23 mouse cellular contexts compared by ENCODE assay signal in the genomic region with DNA sequence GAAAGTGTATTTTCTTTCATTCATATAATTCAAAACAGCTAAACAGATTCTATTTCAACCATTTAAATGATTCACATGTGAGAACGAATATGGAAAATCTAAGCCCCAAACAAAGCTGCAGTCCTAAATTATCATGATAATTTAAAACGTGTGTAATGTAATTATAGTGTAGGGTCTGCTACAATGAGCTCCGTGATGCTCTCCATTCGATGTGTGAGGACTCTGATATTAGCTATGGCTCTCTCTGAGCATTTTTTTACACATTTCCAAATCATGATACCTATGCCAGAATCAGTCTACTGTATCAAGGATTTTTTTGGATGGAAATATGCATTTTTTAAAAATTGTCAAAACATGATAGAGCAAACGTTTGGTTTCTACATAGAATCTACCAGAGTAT.
A peak's percentile ranks its signal among the peaks of the same experiment; 100 is the strongest.
DNase-seq lines count a peak whose midpoint lies in the region; ATAC-seq and TF ChIP-seq lines count a peak whose summit lies in the region.
"Had no signal": no experiment of that assay in that cellular context is flagged by ENCODE, and none has a peak within 500 bp of the region (broad histone marks: within the 10 kb centered on the region; RNA-seq: fewer than 3 reads in every experiment).

No protein-coding gene starts in this region.

- no peaks in the 10 kb centered on the region for H3K36me3 ChIP-seq in forebrain, embryonic 15.5 days
- H3K36me3 ChIP-seq in forebrain, embryonic 10.5 days (replicated peaks) = no peaks in the 10 kb centered on the region
- no peaks in the 10 kb centered on the region for H3K36me3 ChIP-seq in forebrain, embryonic 16.5 days (ENCODE audit: control insufficient read depth, insufficient read depth)
- H3K36me3 ChIP-seq in forebrain, embryonic 14.5 days (ENCODE audit: control insufficient read depth, insufficient read depth, low read length) = no peaks in the 10 kb centered on the region
- H3K36me3 ChIP-seq in forebrain, postnatal 0 days (ENCODE audit: insufficient read depth) = no peaks in the 10 kb centered on the region
- no peaks in the 10 kb centered on the region for H3K36me3 ChIP-seq in forebrain, embryonic 11.5 days (ENCODE audit: control insufficient read depth, insufficient read depth, low read length)
- H3K36me3 ChIP-seq: G1E had no signal

- no peak overlapping the region for H3K4me3 ChIP-seq in forebrain, embryonic 15.5 days
- no peak overlapping the region for H3K4me3 ChIP-seq in forebrain, embryonic 10.5 days
- no peak overlapping the region for H3K4me3 ChIP-seq in forebrain, embryonic 16.5 days (replicated peaks; ENCODE audit: low read length)
- no peak overlapping the region for H3K4me3 ChIP-seq in forebrain, embryonic 14.5 days (ENCODE audit: low read depth, low read length)
- no peak overlapping the region for H3K4me3 ChIP-seq in forebrain, postnatal 0 days (ENCODE audit: low read depth, low read length)
- no peak overlapping the region for H3K4me3 ChIP-seq in forebrain, embryonic 11.5 days (ENCODE audit: low read depth, low read length)

- no peak overlapping the region for H3K9ac ChIP-seq in forebrain, embryonic 15.5 days (replicated peaks)
- no peak overlapping the region for H3K9ac ChIP-seq in forebrain, embryonic 16.5 days (replicated peaks; ENCODE audit: low read depth, low read length)
- no peak overlapping the region for H3K9ac ChIP-seq in forebrain, embryonic 14.5 days (ENCODE audit: low read length)
- H3K9ac ChIP-seq in forebrain, postnatal 0 days = no peak overlapping the region
- no peak overlapping the region for H3K9ac ChIP-seq in forebrain, embryonic 11.5 days (ENCODE audit: low read length)

- no peak overlapping the region for H3K4me2 ChIP-seq in forebrain, embryonic 15.5 days (replicated peaks)
- no peak overlapping the region for H3K4me2 ChIP-seq in forebrain, embryonic 16.5 days (ENCODE audit: low read length)
- no peak overlapping the region for H3K4me2 ChIP-seq in forebrain, embryonic 14.5 days (ENCODE audit: low read length)
- no peak overlapping the region for H3K4me2 ChIP-seq in forebrain, postnatal 0 days (ENCODE audit: low read depth)
- H3K4me2 ChIP-seq in forebrain, embryonic 11.5 days (ENCODE audit: low read depth, low read length, severe bottlenecking) = no peak overlapping the region

- no peaks in the 10 kb centered on the region for H3K9me3 ChIP-seq in forebrain, embryonic 15.5 days
- H3K9me3 ChIP-seq in forebrain, embryonic 10.5 days = no peaks in the 10 kb centered on the region
- H3K9me3 ChIP-seq in forebrain, embryonic 16.5 days (ENCODE audit: control insufficient read depth, low read length) = no peaks in the 10 kb centered on the region
- no peaks in the 10 kb centered on the region for H3K9me3 ChIP-seq in forebrain, embryonic 14.5 days (replicated peaks; ENCODE audit: control insufficient read depth, low read length)
- H3K9me3 ChIP-seq in forebrain, postnatal 0 days (ENCODE audit: low read length) = no peaks in the 10 kb centered on the region
- H3K9me3 ChIP-seq in forebrain, embryonic 11.5 days (ENCODE audit: control insufficient read depth, low read length) = no peaks in the 10 kb centered on the region

- ATAC-seq in forebrain, embryonic 15.5 days (replicated peaks) = peak; percentile 68; the same call in 1 of the 2 replicates
- peak; percentile 65; the same call in 1 of the 2 replicates for ATAC-seq in forebrain, embryonic 16.5 days
- no peak for ATAC-seq in forebrain, embryonic 14.5 days
- ATAC-seq in forebrain, postnatal 0 days = peak; percentile 36; the same call in 1 of the 2 replicates
- no peak for ATAC-seq in forebrain, embryonic 11.5 days (replicated peaks; ENCODE audit: low FRiP score)
- ATAC-seq: activated CD4-positive, CD25-positive, alpha-beta regulatory T cell, adult 4 months; CD4-positive, CD25-positive, alpha-beta regulatory T cell, adult 4 months; Patski had no signal

- H3K27me3 ChIP-seq in forebrain, embryonic 15.5 days = no peaks in the 10 kb centered on the region
- H3K27me3 ChIP-seq in forebrain, embryonic 10.5 days (ENCODE audit: poor library complexity, severe bottlenecking) = no peaks in the 10 kb centered on the region
- H3K27me3 ChIP-seq in forebrain, embryonic 16.5 days (replicated peaks; ENCODE audit: control insufficient read depth, insufficient read depth, low read length) = no peaks in the 10 kb centered on the region
- H3K27me3 ChIP-seq in forebrain, embryonic 14.5 days (replicated peaks; ENCODE audit: control insufficient read depth, insufficient read depth, low read length) = no peaks in the 10 kb centered on the region
- no peaks in the 10 kb centered on the region for H3K27me3 ChIP-seq in forebrain, postnatal 0 days (ENCODE audit: insufficient read depth, low read length)
- no peaks in the 10 kb centered on the region for H3K27me3 ChIP-seq in forebrain, embryonic 11.5 days (ENCODE audit: control insufficient read depth, insufficient read depth, low read length)
- H3K27me3 ChIP-seq: CH12.LX had no signal

- TF ChIP-seq POLR2A in brain, embryonic 14.5 days (IDR thresholded peaks at IDR 0.05; ENCODE audit: borderline replicate concordance, extremely low read depth, insufficient read depth, insufficient read length, poor library complexity, severe bottlenecking) = no peak

- H3K27ac ChIP-seq in forebrain, embryonic 15.5 days (replicated peaks) = no peak overlapping the region
- no peak overlapping the region for H3K27ac ChIP-seq in forebrain, embryonic 10.5 days
- H3K27ac ChIP-seq in forebrain, embryonic 16.5 days (ENCODE audit: low read length) = no peak overlapping the region
- H3K27ac ChIP-seq in forebrain, embryonic 14.5 days (ENCODE audit: low read depth, low read length) = no peak overlapping the region
- H3K27ac ChIP-seq in forebrain, postnatal 0 days (ENCODE audit: low read depth, low read length) = no peak overlapping the region
- no peak overlapping the region for H3K27ac ChIP-seq in forebrain, embryonic 11.5 days (ENCODE audit: low read depth, low read length)

- DNase-seq in forebrain, embryonic 10.5 days (ENCODE audit: extremely low spot score, low spot score) = no peak
- no peak for DNase-seq in forebrain, embryonic 14.5 days (ENCODE audit: low spot score)
- DNase-seq in forebrain, postnatal 0 days = no peak
- no peak for DNase-seq in forebrain, embryonic 11.5 days (ENCODE audit: low spot score)
- DNase-seq in brain, embryonic 14.5 days (ENCODE audit: low read depth) = peak; percentile 40
- DNase-seq in cerebellum, postnatal 25 days = no peak
- DNase-seq: adrenal gland, adult 2 months; adrenal gland, adult 8-10 months; adrenal gland, postnatal 10 days; adrenal gland, postnatal 14 days; adrenal gland, postnatal 25 days; adrenal gland, postnatal 36 days; B cell, adult 2 months; cerebellum, adult 11 months; cerebellum, adult 11-12 months; cerebellum, adult 18-20 months had no signal

- 41% methylated on average over 5 of the region's 5 CpGs for WGBS in forebrain, embryonic 15.5 days
- 79% methylated on average over 5 of the region's 5 CpGs for WGBS in forebrain, embryonic 10.5 days
- 30% methylated on average over 5 of the region's 5 CpGs for WGBS in forebrain, embryonic 16.5 days
- WGBS in forebrain, embryonic 14.5 days = 57% methylated on average over 5 of the region's 5 CpGs
- 38% methylated on average over 5 of the region's 5 CpGs for WGBS in forebrain, postnatal 0 days
- WGBS in forebrain, embryonic 11.5 days = 76% methylated on average over 5 of the region's 5 CpGs

- no peak for TF ChIP-seq CTCF in forebrain, postnatal 0 days (IDR thresholded peaks at IDR 0.05; ENCODE audit: low read depth)
- no peak for TF ChIP-seq CTCF in brain, embryonic 14.5 days (IDR thresholded peaks at IDR 0.05; ENCODE audit: borderline replicate concordance, extremely low read depth, insufficient read depth, insufficient read length)

- peaks cover 3% of the 10 kb centered on the region; the same call in 1 of the 2 replicates for H3K4me1 ChIP-seq in forebrain, embryonic 15.5 days
- peaks cover 7% of the 10 kb centered on the region for H3K4me1 ChIP-seq in forebrain, embryonic 10.5 days
- H3K4me1 ChIP-seq in forebrain, embryonic 16.5 days (replicated peaks; ENCODE audit: control insufficient read depth, insufficient read depth, low read length) = peaks cover 4% of the 10 kb centered on the region
- H3K4me1 ChIP-seq in forebrain, embryonic 14.5 days (ENCODE audit: control insufficient read depth, insufficient read depth, low read length) = no peaks in the 10 kb centered on the region
- H3K4me1 ChIP-seq in forebrain, postnatal 0 days (ENCODE audit: insufficient read depth) = no peaks in the 10 kb centered on the region; the same call in 1 of the 2 replicates
- no peaks in the 10 kb centered on the region for H3K4me1 ChIP-seq in forebrain, embryonic 11.5 days (replicated peaks; ENCODE audit: control insufficient read depth, insufficient read depth, low read length)

Comparison
In these comparisons a context has a peak if more than half of its experiments do, and no peak if none do; other contexts are left out.
1. ATAC-seq: peak in forebrain, embryonic 15.5 days (single experiment), forebrain, embryonic 16.5 days (single experiment) and forebrain, postnatal 0 days (single experiment); none in forebrain, embryonic 14.5 days (single experiment) and forebrain, embryonic 11.5 days (single experiment).